Mouse (Mus musculus) neural tube, postnatal 0 days (tissue): ENCODE results near the gene 6430550D23Rik. TPM values are rescaled to one million over a fixed set of nuclear protein-coding genes. Genes with fewer than 3 reads are reported as not detected.

Experiments
- polyA plus RNA-seq: library from polyadenylated mRNA; unstranded; fragments of >200 nt; fragmentation: Nextera tagmentation; extraction: Ambion mirVana; gene quantifications from 2 replicates; pipeline ENCODE4 v1.2.1, GENCODE M21; 2015

6430550D23Rik gene
- polyA plus RNA-seq = 1.1 and 1.6 TPM in 2 replicates

GRCm38 (mm10) chr2:156007888-156008532 lies at the start of gene 6430550D23Rik, which contains the start of gene Ergic3:
Gene 6430550D23Rik, minus strand, starts transcription at chr2:156007977.
Gene Ergic3, plus strand, starts transcription at chr2:156008045.

GRCm38 (mm10) chr2:156052816-156053215 lies 45.0 kb upstream of the 6430550D23Rik start, which contains the start of gene Fer1l4:
Gene Fer1l4, minus strand, starts transcription at chr2:156052947.

GRCm38 (mm10) chr2:155956134-155957059 lies 51.4 kb downstream of the 6430550D23Rik start, which contains the start of gene Cep250:
Gene Cep250, plus strand, starts transcription at chr2:155956458.

GRCm38 (mm10) chr2:155945124-155945523 lies 62.7 kb downstream of the 6430550D23Rik start, which contains the start of gene Gdf5:
Gene Gdf5, minus strand, starts transcription at chr2:155945367.

GRCm38 (mm10) chr2:155940681-155941080 lies 67.1 kb downstream of the 6430550D23Rik start, which contains the start of gene Gm15557:
Gene Gm15557, plus strand, starts transcription at chr2:155940728.

GRCm38 (mm10) chr2:155929531-155930442 lies 78.0 kb downstream of the 6430550D23Rik start, which contains the start of gene Uqcc1:
Gene Uqcc1, minus strand, starts transcription at chr2:155930310.

Other genes with a start within 250 kb of the 6430550D23Rik start
- gene Mmp24, start 232.6 kb downstream of the 6430550D23Rik start, polyA plus RNA-seq = 13.4 and 15.4 TPM in 2 replicates
- 62.5 and 64.9 TPM in 2 replicates for gene BC029722, start 188.6 kb downstream of the 6430550D23Rik start, polyA plus RNA-seq
- gene Eif6, start 181.1 kb downstream of the 6430550D23Rik start, polyA plus RNA-seq = 138 and 140 TPM in 2 replicates
- gene Fam83c, start 173.1 kb downstream of the 6430550D23Rik start, polyA plus RNA-seq = 0.21 and 0.23 TPM in 2 replicates
- 55.5 and 58.6 TPM in 2 replicates for gene Uqcc1, start 77.7 kb downstream of the 6430550D23Rik start, polyA plus RNA-seq
- not detected in 2 replicates for gene Gm15557, start 67.2 kb downstream of the 6430550D23Rik start, polyA plus RNA-seq
- 0.62 and 0.85 TPM in 2 replicates for gene Gdf5, start 62.6 kb downstream of the 6430550D23Rik start, polyA plus RNA-seq
- gene Cep250, start 51.5 kb downstream of the 6430550D23Rik start, polyA plus RNA-seq = 12.9 and 13.4 TPM in 2 replicates
- gene Ergic3, start 68 bp upstream of the 6430550D23Rik start, polyA plus RNA-seq = 418 and 471 TPM in 2 replicates
- not detected in 2 replicates for gene Fer1l4, start 45.0 kb upstream of the 6430550D23Rik start, polyA plus RNA-seq
- 4.9 and 7.8 TPM in 2 replicates for gene Spag4, start 57.2 kb upstream of the 6430550D23Rik start, polyA plus RNA-seq
- gene Cpne1, start 104.0 kb upstream of the 6430550D23Rik start, polyA plus RNA-seq = 21.9 and 24.4 TPM in 2 replicates
- gene Rbm12, start 104.0 kb upstream of the 6430550D23Rik start, polyA plus RNA-seq = 9.7 and 11.1 TPM in 2 replicates
- 5.3 and 6.2 TPM in 2 replicates for gene Gm28036, start 119.1 kb upstream of the 6430550D23Rik start, polyA plus RNA-seq
- 593 and 620 TPM in 2 replicates for gene Romo1, start 136.1 kb upstream of the 6430550D23Rik start, polyA plus RNA-seq
- 35.1 and 37.5 TPM in 2 replicates for gene Nfs1, start 136.2 kb upstream of the 6430550D23Rik start, polyA plus RNA-seq
- gene Rbm39, start 172.3 kb upstream of the 6430550D23Rik start, polyA plus RNA-seq = 372 and 409 TPM in 2 replicates
- 97.5 and 98.3 TPM in 2 replicates for gene Phf20, start 188.5 kb upstream of the 6430550D23Rik start, polyA plus RNA-seq